Mouse (Mus musculus): ENCODE measurements around the gene Prkag3. TPM values are rescaled to one million over a fixed set of nuclear protein-coding genes. Genes with fewer than 3 reads are reported as not detected.

Prkag3 gene
- polyA plus RNA-seq, 1 experiment from 2014 or later = 7.2 TPM

DNA sequence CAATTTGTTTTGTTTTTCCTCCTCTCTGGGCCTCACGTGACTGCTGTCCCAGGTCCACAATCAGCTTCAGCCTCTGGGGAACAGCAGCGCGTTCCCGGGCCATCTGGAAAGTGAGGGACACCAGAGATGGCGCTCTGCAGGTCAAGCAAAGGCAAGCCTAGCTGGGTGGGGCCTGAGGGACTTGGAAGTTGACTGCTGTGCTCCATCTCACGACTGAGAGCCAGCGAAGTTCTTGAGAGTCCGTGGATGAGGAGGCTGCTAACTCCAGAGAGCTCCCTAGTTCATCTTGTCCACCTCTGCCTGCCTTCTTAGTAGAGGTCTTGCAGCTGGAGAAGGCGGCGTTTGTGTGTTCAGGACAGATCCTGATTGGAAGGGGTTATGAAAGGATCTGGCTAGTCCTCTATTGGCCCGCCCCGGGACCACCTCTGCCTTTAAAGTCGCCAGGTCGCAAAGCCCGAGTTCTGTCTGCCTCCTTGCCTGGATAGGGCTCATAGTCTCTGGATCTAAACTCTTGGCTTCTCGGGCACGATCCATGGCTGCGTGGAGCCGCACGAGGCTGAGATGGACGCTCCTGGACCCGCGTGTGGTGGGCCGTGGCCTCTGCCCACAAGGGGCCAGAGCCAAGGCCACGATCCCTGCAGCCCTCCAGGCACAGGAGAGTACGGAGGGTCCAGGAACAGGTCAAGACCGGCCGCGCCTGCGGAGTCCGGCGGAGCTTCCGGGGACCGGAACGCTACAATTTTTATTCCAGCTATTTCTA, 35.7 kb downstream of the Prkag3 start, which contains the start of gene Cyp27a1:
Gene Cyp27a1 (plus strand): TSS at position 476 of the 760 bp plus-strand sequence.
- WGBS = 3% methylated on average over 35 of the region's 35 CpGs
- Histone ChIP-seq H3K36me3 (no peaks in the 10 kb centered on the region), H3K4me1 (replicated peaks) (peaks cover 11% of the 10 kb centered on the region), H3K9ac (peak within 1 kb of the TSS; percentile 80), H3K27ac (ENCODE audit: poor library complexity, severe bottlenecking) (peak within 1 kb of the TSS; percentile 47; the same call in 1 of the 2 replicates), H3K9me3 (replicated peaks) (no peaks in the 10 kb centered on the region), H3K4me3 (peak within 1 kb of the TSS; percentile 60), H3K27me3 (replicated peaks) (no peaks in the 10 kb centered on the region), H3K4me2 (peak within 1 kb of the TSS; percentile 85)
- ATAC-seq (ENCODE audit: insufficient number of reproducible peaks, low FRiP score) = peak; percentile 77

DNA sequence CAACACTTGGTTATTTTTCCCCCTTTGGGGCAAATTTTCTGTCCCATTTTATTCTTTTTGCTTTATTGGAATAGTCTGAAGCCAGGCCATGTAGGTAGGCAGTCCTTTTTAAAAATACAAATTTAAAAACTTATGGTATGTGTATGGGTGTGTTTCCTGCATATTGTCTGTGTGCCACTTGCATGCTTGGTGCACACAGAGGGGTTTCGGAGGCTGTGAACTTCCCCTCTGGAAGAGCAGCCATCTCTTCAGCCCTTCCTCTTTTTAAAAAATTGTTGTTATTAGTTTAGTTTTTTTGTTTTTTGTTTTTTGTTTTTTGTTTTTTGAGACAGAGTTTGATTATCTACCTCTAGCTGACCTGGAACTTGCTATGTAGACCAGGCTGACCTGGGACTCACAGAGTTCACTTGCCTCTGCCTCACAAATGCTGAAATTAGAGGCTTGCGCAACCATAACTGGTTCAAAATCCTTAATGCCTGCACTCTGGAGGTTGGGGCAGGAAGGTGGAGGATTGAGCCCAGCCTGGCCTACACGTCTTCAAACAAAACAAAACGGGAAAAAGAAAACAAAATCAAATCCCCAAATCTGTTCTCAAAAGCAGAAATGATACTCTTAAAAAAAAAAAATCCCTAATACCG, 36.4 kb downstream of the Prkag3 start:
- H3K9ac ChIP-seq = no peak overlapping the region
- WGBS = 37% methylated on average over 5 of the region's 5 CpGs
- H3K9me3 ChIP-seq (replicated peaks) = no peaks in the 10 kb centered on the region
- no peak for ATAC-seq (ENCODE audit: insufficient number of reproducible peaks, low FRiP score)
- H3K27me3 ChIP-seq (replicated peaks) = no peaks in the 10 kb centered on the region
- H3K4me2 ChIP-seq = peak overlapping the region; percentile 85
- peak overlapping the region; percentile 60 for H3K4me3 ChIP-seq
- peaks cover 11% of the 10 kb centered on the region for H3K4me1 ChIP-seq (replicated peaks)
- no peaks in the 10 kb centered on the region for H3K36me3 ChIP-seq
- no peak overlapping the region for H3K27ac ChIP-seq (ENCODE audit: poor library complexity, severe bottlenecking)

DNA sequence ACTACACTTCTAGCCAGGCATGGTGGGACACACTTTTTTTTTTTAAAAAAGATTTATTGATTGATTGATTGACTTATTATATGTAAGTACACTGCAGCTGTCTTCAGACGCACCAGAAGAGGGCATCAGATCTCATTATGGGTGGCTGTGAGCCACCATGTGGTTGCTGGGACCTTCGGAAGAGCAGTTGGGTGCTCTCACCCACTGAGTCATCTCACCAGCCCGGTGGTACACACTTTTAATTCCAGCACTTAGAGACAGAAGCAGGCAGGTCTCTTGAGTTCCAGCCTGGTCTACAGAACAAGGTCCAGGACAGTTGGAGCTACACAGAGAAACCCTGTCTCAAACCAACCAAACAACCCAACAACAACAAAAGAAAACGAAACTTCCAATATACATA, 37.0 kb downstream of the Prkag3 start:
- Histone ChIP-seq H3K9me3 (replicated peaks) (no peaks in the 10 kb centered on the region), H3K36me3 (no peaks in the 10 kb centered on the region), H3K4me2 (no peak overlapping the region), H3K4me3 (no peak overlapping the region), H3K27ac (ENCODE audit: poor library complexity, severe bottlenecking) (no peak overlapping the region), H3K4me1 (replicated peaks) (peaks cover 11% of the 10 kb centered on the region), H3K27me3 (replicated peaks) (no peaks in the 10 kb centered on the region), H3K9ac (no peak overlapping the region)
- ATAC-seq (ENCODE audit: insufficient number of reproducible peaks, low FRiP score) = no peak
- 74% methylated on average over 4 of the region's 4 CpGs for WGBS

- H3K27ac ChIP-seq (ENCODE audit: poor library complexity, severe bottlenecking) = no peak overlapping the region
- H3K4me1 ChIP-seq (replicated peaks) = peaks cover 6% of the 10 kb centered on the region
- WGBS = 40% methylated on average over 6 of the region's 6 CpGs
- ATAC-seq (ENCODE audit: insufficient number of reproducible peaks, low FRiP score) = no peak
- no peak overlapping the region for H3K4me2 ChIP-seq
- no peak overlapping the region for H3K9ac ChIP-seq
- H3K27me3 ChIP-seq (replicated peaks) = no peaks in the 10 kb centered on the region
- no peak overlapping the region for H3K4me3 ChIP-seq
- no peaks in the 10 kb centered on the region for H3K36me3 ChIP-seq
- no peaks in the 10 kb centered on the region for H3K9me3 ChIP-seq (replicated peaks)
Observed at GRCm38 (mm10) chr1:74709566-74709965, 39.5 kb downstream of the Prkag3 start.

DNA sequence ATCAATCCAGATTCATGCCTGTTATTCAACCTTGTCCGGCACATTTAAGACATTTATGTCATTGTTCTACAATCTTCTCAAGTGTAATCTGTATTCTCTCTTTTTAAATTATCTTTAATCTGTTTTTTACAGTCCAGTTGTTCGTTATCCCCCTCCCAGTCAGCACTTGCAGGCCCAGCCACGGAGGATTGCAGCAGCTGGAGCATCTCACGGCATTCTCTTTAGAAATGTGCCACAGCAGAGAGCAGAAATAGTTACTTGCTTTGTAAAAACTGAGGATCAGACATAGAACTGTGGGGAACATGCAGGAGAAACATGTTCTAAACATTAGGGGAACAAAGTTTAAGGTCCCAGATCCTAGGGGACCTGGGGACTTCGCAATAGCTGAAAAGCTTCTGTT, 44.0 kb downstream of the Prkag3 start:
- no peak for ATAC-seq (ENCODE audit: insufficient number of reproducible peaks, low FRiP score)
- H3K9ac ChIP-seq = no peak overlapping the region
- H3K27me3 ChIP-seq (replicated peaks) = no peaks in the 10 kb centered on the region
- peaks cover 16% of the 10 kb centered on the region for H3K36me3 ChIP-seq
- WGBS = 73% methylated on average over 5 of the region's 5 CpGs
- H3K4me3 ChIP-seq = no peak overlapping the region
- no peak overlapping the region for H3K4me2 ChIP-seq
- 0 out of 2 replicates have a peak, but pooled peaks cover 2% of the 10 kb centered on the region for H3K4me1 ChIP-seq (replicated peaks)
- no peak overlapping the region for H3K27ac ChIP-seq (ENCODE audit: poor library complexity, severe bottlenecking)
- H3K9me3 ChIP-seq (replicated peaks) = no peaks in the 10 kb centered on the region

GRCm38 (mm10) chr1:74704156-74704555, 44.9 kb downstream of the Prkag3 start:
- H3K27ac ChIP-seq (ENCODE audit: poor library complexity, severe bottlenecking) = no peak overlapping the region
- ATAC-seq (ENCODE audit: insufficient number of reproducible peaks, low FRiP score) = no peak
- peaks cover 19% of the 10 kb centered on the region for H3K36me3 ChIP-seq
- no peaks in the 10 kb centered on the region for H3K9me3 ChIP-seq (replicated peaks)
- peaks cover 8% of the 10 kb centered on the region for H3K4me1 ChIP-seq (replicated peaks)
- no peak overlapping the region for H3K4me3 ChIP-seq
- 76% methylated on average over 3 of the region's 3 CpGs for WGBS
- no peaks in the 10 kb centered on the region for H3K27me3 ChIP-seq (replicated peaks)
- H3K4me2 ChIP-seq = no peak overlapping the region
- no peak overlapping the region for H3K9ac ChIP-seq

GRCm38 (mm10) chr1:74702142-74702553, 46.9 kb downstream of the Prkag3 start:
- Histone ChIP-seq H3K4me3 (no peak overlapping the region), H3K27ac (ENCODE audit: poor library complexity, severe bottlenecking) (no peak overlapping the region), H3K4me2 (no peak overlapping the region), H3K36me3 (peaks cover 38% of the 10 kb centered on the region), H3K27me3 (replicated peaks) (no peaks in the 10 kb centered on the region), H3K4me1 (replicated peaks) (peaks cover 23% of the 10 kb centered on the region), H3K9me3 (replicated peaks) (no peaks in the 10 kb centered on the region), H3K9ac (no peak overlapping the region)
- ATAC-seq (ENCODE audit: insufficient number of reproducible peaks, low FRiP score) = no peak
- WGBS = 85% methylated on average over 6 of the region's 6 CpGs

- Histone ChIP-seq H3K4me3 (no peak overlapping the region), H3K9me3 (replicated peaks) (no peaks in the 10 kb centered on the region), H3K36me3 (peaks cover 68% of the 10 kb centered on the region), H3K27me3 (replicated peaks) (no peaks in the 10 kb centered on the region), H3K4me1 (replicated peaks) (peaks cover 21% of the 10 kb centered on the region), H3K4me2 (no peak overlapping the region), H3K27ac (ENCODE audit: poor library complexity, severe bottlenecking) (peak overlapping the region; percentile 80), H3K9ac (no peak overlapping the region)
- 20% methylated on average over 1 of the region's 1 CpGs for WGBS
- peak; percentile 66 for ATAC-seq (ENCODE audit: insufficient number of reproducible peaks, low FRiP score)
Observed at GRCm38 (mm10) chr1:74698791-74699190, 50.2 kb downstream of the Prkag3 start.

DNA sequence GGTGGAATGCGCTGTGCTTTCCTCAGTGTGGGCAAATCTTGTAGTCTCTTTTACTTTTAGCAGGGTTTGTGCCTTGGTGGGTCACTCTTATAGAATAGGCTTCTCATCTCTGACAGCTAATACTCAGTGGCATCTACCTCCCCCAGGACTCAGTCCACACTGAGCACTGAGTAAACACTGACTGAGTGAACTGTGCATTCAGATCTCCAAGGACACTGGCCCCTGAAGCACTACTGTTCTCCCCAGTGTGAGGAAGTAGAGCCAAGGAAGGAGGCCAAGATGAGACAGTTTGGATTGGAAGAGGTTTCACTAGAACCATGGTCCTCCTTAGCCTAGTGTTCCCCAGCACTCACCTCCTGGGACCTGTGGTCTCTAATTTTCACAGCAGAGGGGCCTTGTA, 50.7 kb downstream of the Prkag3 start:
- Histone ChIP-seq H3K9me3 (replicated peaks) (no peaks in the 10 kb centered on the region), H3K36me3 (peaks cover 70% of the 10 kb centered on the region), H3K4me3 (no peak overlapping the region), H3K27me3 (replicated peaks) (no peaks in the 10 kb centered on the region), H3K27ac (ENCODE audit: poor library complexity, severe bottlenecking) (peak overlapping the region; percentile 80), H3K9ac (no peak overlapping the region), H3K4me2 (no peak overlapping the region), H3K4me1 (replicated peaks) (peaks cover 21% of the 10 kb centered on the region)
- ATAC-seq (ENCODE audit: insufficient number of reproducible peaks, low FRiP score) = no peak; the same call in 1 of the 2 replicates
- 94% methylated on average over 1 of the region's 1 CpGs for WGBS

DNA sequence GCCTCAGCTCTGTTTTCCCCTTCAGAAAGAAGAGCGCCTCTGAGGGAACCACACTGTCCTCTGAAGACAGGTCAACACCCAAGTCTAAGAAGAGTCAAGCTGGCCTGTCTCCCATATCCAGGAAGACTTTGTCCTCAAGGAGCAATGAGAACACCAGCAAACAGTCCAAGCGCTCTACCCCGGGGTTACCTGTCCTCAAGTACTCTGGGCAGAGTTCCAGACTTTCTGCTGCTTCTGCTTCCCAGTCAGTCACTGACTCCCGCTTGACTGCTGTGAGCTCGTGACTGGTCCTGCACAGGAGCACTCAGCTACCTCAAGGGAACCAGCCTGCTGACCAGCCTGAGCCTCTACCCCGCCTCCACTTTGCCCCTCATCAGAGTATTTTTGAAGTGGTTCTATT, 51.6 kb downstream of the Prkag3 start:
- WGBS = 77% methylated on average over 6 of the region's 6 CpGs
- peaks cover 72% of the 10 kb centered on the region for H3K36me3 ChIP-seq
- H3K27me3 ChIP-seq (replicated peaks) = no peaks in the 10 kb centered on the region
- peaks cover 21% of the 10 kb centered on the region for H3K4me1 ChIP-seq (replicated peaks)
- no peaks in the 10 kb centered on the region for H3K9me3 ChIP-seq (replicated peaks)
- H3K4me2 ChIP-seq = no peak overlapping the region
- no peak for ATAC-seq (ENCODE audit: insufficient number of reproducible peaks, low FRiP score)
- no peak overlapping the region for H3K9ac ChIP-seq
- no peak overlapping the region for H3K4me3 ChIP-seq
- H3K27ac ChIP-seq (ENCODE audit: poor library complexity, severe bottlenecking) = no peak overlapping the region

DNA sequence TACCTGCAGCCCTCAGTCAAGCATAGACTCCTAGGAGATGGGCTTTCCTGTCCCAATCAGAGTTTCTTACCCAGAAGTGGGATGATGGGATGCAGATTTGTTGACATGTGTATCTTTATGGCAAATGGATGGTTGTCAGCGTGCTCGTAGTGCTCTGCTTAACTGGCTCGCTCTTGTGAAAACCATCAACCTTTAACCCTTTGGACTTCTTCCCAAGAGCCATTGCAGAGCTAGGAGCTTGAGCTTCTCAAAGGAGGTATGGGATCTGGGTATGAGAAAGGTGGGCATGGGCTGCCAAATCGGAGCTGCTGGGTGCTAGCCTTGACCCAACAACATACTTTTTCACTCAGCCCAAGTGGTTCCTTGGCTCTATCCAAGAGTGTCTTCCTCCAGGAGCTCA, 53.2 kb downstream of the Prkag3 start:
- Histone ChIP-seq H3K36me3 (peaks cover 75% of the 10 kb centered on the region), H3K9ac (no peak overlapping the region), H3K4me1 (replicated peaks) (peaks cover 21% of the 10 kb centered on the region), H3K27me3 (replicated peaks) (no peaks in the 10 kb centered on the region), H3K4me3 (no peak overlapping the region), H3K9me3 (replicated peaks) (no peaks in the 10 kb centered on the region), H3K27ac (ENCODE audit: poor library complexity, severe bottlenecking) (no peak overlapping the region), H3K4me2 (no peak overlapping the region)
- 90% methylated on average over 4 of the region's 4 CpGs for WGBS
- ATAC-seq (ENCODE audit: insufficient number of reproducible peaks, low FRiP score) = no peak
